Mouse (Mus musculus) gastrocnemius, postnatal 4 days (tissue): ENCODE data around the gene Cir1. TPM values are rescaled to one million over a fixed set of nuclear protein-coding genes. Genes with fewer than 3 reads are reported as not detected.

Experiments
- total RNA-seq, 2 experiments: library from RNA; stranded (reverse); gene quantifications; 2 replicates each; pipeline ENCODE4 v1.2.3; 2021

The Cir1 gene
- total RNA-seq, 2 experiments from 2014 or later = 16.3 to 16.9 TPM

Other genes with a start within 250 kb of the Cir1 start
- 100 to 1,000 TPM in 1 of 2 experiments, 10 to 100 TPM in 1; 95.9 to 103 TPM for gene Ola1, start 93.8 kb downstream of the Cir1 start, total RNA-seq
- gene Sp9, start 40.8 kb downstream of the Cir1 start, total RNA-seq = not detected
- gene Scrn3, start 100 bp downstream of the Cir1 start, total RNA-seq = 10 to 100 TPM; 14.9 to 15.4 TPM
- gene Gpr155, start 73.9 kb upstream of the Cir1 start, total RNA-seq = 10 to 100 TPM in 1 of 2 experiments, 1 to 10 TPM in 1; 9.6 to 10.9 TPM
- 10 to 100 TPM; 33.2 to 41.1 TPM for gene Wipf1, start 217.0 kb upstream of the Cir1 start, total RNA-seq